Comparison of ENCODE assay signal across 9 mouse cellular contexts in genomic region chr9:21469032-21470024, GRCm38 (mm10). TPM values are rescaled to one million over a fixed set of nuclear protein-coding genes. Genes with fewer than 3 reads are reported as not detected.
A peak's percentile ranks its signal among the peaks of the same experiment; 100 is the strongest.
DNase-seq lines count a peak whose midpoint lies in the region; ATAC-seq and TF ChIP-seq lines count a peak whose summit lies in the region.
"Had no signal": no experiment of that assay in that cellular context is flagged by ENCODE, and none has a peak within 500 bp of the region (broad histone marks: within the 10 kb centered on the region; RNA-seq: fewer than 3 reads in every experiment).

No protein-coding gene starts in this region.

- H3K4me3 ChIP-seq in hindbrain, embryonic 11.5 days (ENCODE audit: low read depth, low read length): no peak overlapping the region
- H3K4me3 ChIP-seq in hindbrain, embryonic 14.5 days (replicated peaks; ENCODE audit: low read length): no peak overlapping the region
- no peak overlapping the region for H3K4me3 ChIP-seq in E14TG2a.4 (replicated peaks; ENCODE audit: low read length)
- no peak overlapping the region for H3K4me3 ChIP-seq in heart, postnatal 0 days (ENCODE audit: low read depth, low read length)
- no peak overlapping the region for H3K4me3 ChIP-seq in midbrain, postnatal 0 days (ENCODE audit: low read depth, low read length)
- H3K4me3 ChIP-seq: megakaryocyte, embryonic 14.5 days had no signal

- H3K27ac ChIP-seq in hindbrain, embryonic 11.5 days (ENCODE audit: low read depth, low read length): no peak overlapping the region
- no peak overlapping the region for H3K27ac ChIP-seq in hindbrain, embryonic 14.5 days
- H3K27ac ChIP-seq in heart, postnatal 0 days (ENCODE audit: low read depth): no peak overlapping the region
- no peak overlapping the region for H3K27ac ChIP-seq in midbrain, postnatal 0 days (ENCODE audit: low read depth, low read length)

- intact Hi-C loops in left cerebral cortex, postnatal 14 days (cut with DNase I): no loop called here

- H3K27me3 ChIP-seq in hindbrain, embryonic 11.5 days (ENCODE audit: control insufficient read depth, insufficient read depth, low read length): no peaks in the 10 kb centered on the region
- H3K27me3 ChIP-seq in hindbrain, embryonic 14.5 days (ENCODE audit: control insufficient read depth, insufficient read depth, low read length): no peaks in the 10 kb centered on the region
- no peaks in the 10 kb centered on the region for H3K27me3 ChIP-seq in E14TG2a.4 (ENCODE audit: insufficient read depth, low read length)
- no peaks in the 10 kb centered on the region for H3K27me3 ChIP-seq in heart, postnatal 0 days (ENCODE audit: control insufficient read depth, insufficient read depth, low read length)
- H3K27me3 ChIP-seq in midbrain, postnatal 0 days (ENCODE audit: insufficient read depth, low read length): no peaks in the 10 kb centered on the region
- H3K27me3 ChIP-seq: megakaryocyte, embryonic 14.5 days had no signal

- TF ChIP-seq EP300 in heart, postnatal 0 days (IDR thresholded peaks at IDR 0.05; ENCODE audit: low read depth): no peak

- no peak for ATAC-seq in hindbrain, embryonic 11.5 days (ENCODE audit: low FRiP score)
- ATAC-seq in hindbrain, embryonic 14.5 days (ENCODE audit: low FRiP score): no peak
- ATAC-seq in heart, postnatal 0 days (ENCODE audit: insufficient read depth, low read depth): 0 out of 2 replicates have a peak, but pooled peaks have one; percentile 9
- ATAC-seq in midbrain, postnatal 0 days (ENCODE audit: low FRiP score): no peak

- H3K4me2 ChIP-seq in hindbrain, embryonic 11.5 days (replicated peaks; ENCODE audit: low read depth, low read length): no peak overlapping the region
- H3K4me2 ChIP-seq in hindbrain, embryonic 14.5 days (replicated peaks): no peak overlapping the region
- H3K4me2 ChIP-seq in heart, postnatal 0 days (ENCODE audit: low read depth, low read length): no peak overlapping the region
- H3K4me2 ChIP-seq in midbrain, postnatal 0 days (ENCODE audit: low read depth, low read length, poor library complexity, severe bottlenecking): no peak overlapping the region

- no peaks in the 10 kb centered on the region for H3K4me1 ChIP-seq in hindbrain, embryonic 11.5 days (replicated peaks; ENCODE audit: control insufficient read depth, insufficient read depth, low read length)
- no peaks in the 10 kb centered on the region for H3K4me1 ChIP-seq in hindbrain, embryonic 14.5 days (replicated peaks; ENCODE audit: control insufficient read depth, insufficient read depth, low read length)
- H3K4me1 ChIP-seq in E14TG2a.4 (replicated peaks; ENCODE audit: low read depth, low read length): peaks cover 73% of the 10 kb centered on the region
- no peaks in the 10 kb centered on the region for H3K4me1 ChIP-seq in heart, postnatal 0 days (ENCODE audit: control insufficient read depth, insufficient read depth)
- H3K4me1 ChIP-seq in midbrain, postnatal 0 days (ENCODE audit: insufficient read depth, low read length): no peaks in the 10 kb centered on the region

- TF ChIP-seq CTCF in E14TG2a.4 (conservative IDR thresholded peaks at IDR 0.05; ENCODE audit: low read length): peak; percentile 50
- peak; percentile 55 for TF ChIP-seq CTCF in heart, postnatal 0 days (IDR thresholded peaks at IDR 0.05; ENCODE audit: low read depth)
- peak; percentile 65 for TF ChIP-seq CTCF in midbrain, postnatal 0 days (IDR thresholded peaks at IDR 0.05)

- no peaks in the 10 kb centered on the region for H3K9me3 ChIP-seq in hindbrain, embryonic 11.5 days (ENCODE audit: control insufficient read depth, low read length)
- H3K9me3 ChIP-seq in hindbrain, embryonic 14.5 days (ENCODE audit: control insufficient read depth, low read length): no peaks in the 10 kb centered on the region
- H3K9me3 ChIP-seq in E14TG2a.4 (ENCODE audit: low read length): no peaks in the 10 kb centered on the region
- H3K9me3 ChIP-seq in heart, postnatal 0 days (replicated peaks; ENCODE audit: control insufficient read depth, low read length): no peaks in the 10 kb centered on the region
- no peaks in the 10 kb centered on the region for H3K9me3 ChIP-seq in midbrain, postnatal 0 days (ENCODE audit: low read length)
- H3K9me3 ChIP-seq: megakaryocyte, embryonic 14.5 days had no signal

- DNase-seq in hindbrain, embryonic 11.5 days (ENCODE audit: low spot score): peak; percentile 49
- no peak for DNase-seq in hindbrain, embryonic 14.5 days (ENCODE audit: low spot score)
- DNase-seq in brain, adult 2 months (ENCODE audit: low read depth, low spot score): peak; percentile 65
- DNase-seq in heart, postnatal 0 days (ENCODE audit: low spot score): no peak
- peak; percentile 45 to 49 for DNase-seq in left cerebral cortex, postnatal 14 days (ENCODE audit: low spot score in 2 of 2)
- DNase-seq in midbrain, postnatal 0 days (ENCODE audit: low spot score): no peak
- DNase-seq in thymus, postnatal 36 days: peak; percentile 60 to 71

- no peaks in the 10 kb centered on the region for H3K36me3 ChIP-seq in hindbrain, embryonic 11.5 days (ENCODE audit: control insufficient read depth, insufficient read depth, low read length)
- peaks cover 88% of the 10 kb centered on the region for H3K36me3 ChIP-seq in hindbrain, embryonic 14.5 days (replicated peaks; ENCODE audit: control insufficient read depth, insufficient read depth)
- H3K36me3 ChIP-seq in E14TG2a.4 (ENCODE audit: insufficient read depth, low read length): peaks cover 94% of the 10 kb centered on the region
- peaks cover 81% of the 10 kb centered on the region for H3K36me3 ChIP-seq in heart, postnatal 0 days (replicated peaks; ENCODE audit: control insufficient read depth, insufficient read depth, low read length)
- H3K36me3 ChIP-seq in midbrain, postnatal 0 days (ENCODE audit: insufficient read depth, low read length): peaks cover 64% of the 10 kb centered on the region

- no peak overlapping the region for H3K9ac ChIP-seq in hindbrain, embryonic 11.5 days (ENCODE audit: low read depth, low read length)
- no peak overlapping the region for H3K9ac ChIP-seq in hindbrain, embryonic 14.5 days
- no peak overlapping the region for H3K9ac ChIP-seq in heart, postnatal 0 days (replicated peaks; ENCODE audit: low read depth, low read length)
- no peak overlapping the region for H3K9ac ChIP-seq in midbrain, postnatal 0 days (replicated peaks; ENCODE audit: low read length, poor library complexity, severe bottlenecking)

- WGBS in hindbrain, embryonic 11.5 days: 89% methylated on average over 18 of the region's 20 CpGs
- WGBS in hindbrain, embryonic 14.5 days: 90% methylated on average over 20 of the region's 20 CpGs
- WGBS in heart, postnatal 0 days: 89% methylated on average over 18 of the region's 20 CpGs
- WGBS in midbrain, postnatal 0 days: 88% methylated on average over 20 of the region's 20 CpGs

RNA-seq across cellular contexts. Expression of gene Tmed1, which starts 40.7 kb away (rescaled TPM):
- polyA plus RNA-seq in hindbrain, embryonic 11.5 days (2014; fragmentation: Nextera tagmentation; extraction: Ambion mirVana): 59.1 and 66.0 TPM in 2 replicates
- 46.3 and 51.1 TPM in 2 replicates for polyA plus RNA-seq in hindbrain, embryonic 14.5 days (2014; fragmentation: Nextera tagmentation; extraction: Ambion mirVana)
- total RNA-seq in heart, postnatal 0 days (2014; rRNA removed; ENCODE audit: low replicate concordance): 70.5 and 99.3 TPM in 2 replicates
- 83.7 and 89.1 TPM in 2 replicates for polyA plus RNA-seq in heart, postnatal 0 days (2015; fragmentation: Nextera tagmentation; extraction: Ambion mirVana)
- total RNA-seq in left cerebral cortex, postnatal 14 days (2021): 10 to 100 TPM; 15.7 to 15.8 TPM
- total RNA-seq in midbrain, postnatal 0 days (2014; rRNA removed): 42.5 and 46.0 TPM in 2 replicates
- 51.1 and 64.7 TPM in 2 replicates for polyA plus RNA-seq in midbrain, postnatal 0 days (2015; fragmentation: Nextera tagmentation; extraction: Ambion mirVana)

RNA-seq across cellular contexts. Expression of gene Dnm2, which starts 44.6 kb away (rescaled TPM):
- polyA plus RNA-seq in hindbrain, embryonic 11.5 days (2014; fragmentation: Nextera tagmentation; extraction: Ambion mirVana): 59.2 and 64.8 TPM in 2 replicates
- 58.3 and 60.7 TPM in 2 replicates for polyA plus RNA-seq in hindbrain, embryonic 14.5 days (2014; fragmentation: Nextera tagmentation; extraction: Ambion mirVana)
- 78.3 and 95.8 TPM in 2 replicates for total RNA-seq in heart, postnatal 0 days (2014; rRNA removed; ENCODE audit: low replicate concordance)
- polyA plus RNA-seq in heart, postnatal 0 days (2015; fragmentation: Nextera tagmentation; extraction: Ambion mirVana): 56.8 and 61.1 TPM in 2 replicates
- 10 to 100 TPM; 55.8 to 65.8 TPM for total RNA-seq in left cerebral cortex, postnatal 14 days (2021)
- 67.8 and 69.2 TPM in 2 replicates for total RNA-seq in midbrain, postnatal 0 days (2014; rRNA removed)
- polyA plus RNA-seq in midbrain, postnatal 0 days (2015; fragmentation: Nextera tagmentation; extraction: Ambion mirVana): 52.8 and 59.2 TPM in 2 replicates

RNA-seq across cellular contexts. Expression of gene AB124611, which starts 56.6 kb away (rescaled TPM):
- 2.6 and 5.3 TPM in 2 replicates for polyA plus RNA-seq in hindbrain, embryonic 11.5 days (2014; fragmentation: Nextera tagmentation; extraction: Ambion mirVana)
- polyA plus RNA-seq in hindbrain, embryonic 14.5 days (2014; fragmentation: Nextera tagmentation; extraction: Ambion mirVana): 0.99 and 2.0 TPM in 2 replicates
- 0.15 and 3.3 TPM in 2 replicates for total RNA-seq in heart, postnatal 0 days (2014; rRNA removed; ENCODE audit: low replicate concordance)
- polyA plus RNA-seq in heart, postnatal 0 days (2015; fragmentation: Nextera tagmentation; extraction: Ambion mirVana): 1.00 and 1.6 TPM in 2 replicates
- total RNA-seq in left cerebral cortex, postnatal 14 days (2021): under 1 TPM in 1 of 2 experiments, not detected in 1; 0.47 TPM
- total RNA-seq in midbrain, postnatal 0 days (2014; rRNA removed): 1.4 and 1.7 TPM in 2 replicates
- 0.68 and 0.98 TPM in 2 replicates for polyA plus RNA-seq in midbrain, postnatal 0 days (2015; fragmentation: Nextera tagmentation; extraction: Ambion mirVana)

RNA-seq across cellular contexts. Expression of gene Qtrt1, which starts 57.7 kb away (rescaled TPM):
- 47.5 and 48.9 TPM in 2 replicates for polyA plus RNA-seq in hindbrain, embryonic 11.5 days (2014; fragmentation: Nextera tagmentation; extraction: Ambion mirVana)
- 39.3 and 39.7 TPM in 2 replicates for polyA plus RNA-seq in hindbrain, embryonic 14.5 days (2014; fragmentation: Nextera tagmentation; extraction: Ambion mirVana)
- total RNA-seq in heart, postnatal 0 days (2014; rRNA removed; ENCODE audit: low replicate concordance): 34.3 and 39.7 TPM in 2 replicates
- polyA plus RNA-seq in heart, postnatal 0 days (2015; fragmentation: Nextera tagmentation; extraction: Ambion mirVana): 15.5 and 15.6 TPM in 2 replicates
- total RNA-seq in left cerebral cortex, postnatal 14 days (2021): 10 to 100 TPM; 24.3 to 26.2 TPM
- 37.3 and 41.0 TPM in 2 replicates for total RNA-seq in midbrain, postnatal 0 days (2014; rRNA removed)
- polyA plus RNA-seq in midbrain, postnatal 0 days (2015; fragmentation: Nextera tagmentation; extraction: Ambion mirVana): 42.0 and 42.7 TPM in 2 replicates

Comparison
In these comparisons a context has a peak if more than half of its experiments do, and no peak if none do; other contexts are left out.
1. DNase-seq: peak in hindbrain, embryonic 11.5 days (single experiment), brain, adult 2 months (single experiment), left cerebral cortex, postnatal 14 days (2 of 2) and thymus, postnatal 36 days (2 of 2); none in hindbrain, embryonic 14.5 days (single experiment), heart, postnatal 0 days (single experiment) and midbrain, postnatal 0 days (single experiment).
2. Peak in every context shown above with its lines, with median percentiles within 50 percentile points of each other: CTCF ChIP-seq.